Mouse (Mus musculus): ENCODE results near the gene Fem1b. TPM values are rescaled to one million over a fixed set of nuclear protein-coding genes. Genes with fewer than 3 reads are reported as not detected.

The Fem1b gene
- polyA plus RNA-seq, 1 experiment from 2014 or later, result 8.4 TPM

DNA sequence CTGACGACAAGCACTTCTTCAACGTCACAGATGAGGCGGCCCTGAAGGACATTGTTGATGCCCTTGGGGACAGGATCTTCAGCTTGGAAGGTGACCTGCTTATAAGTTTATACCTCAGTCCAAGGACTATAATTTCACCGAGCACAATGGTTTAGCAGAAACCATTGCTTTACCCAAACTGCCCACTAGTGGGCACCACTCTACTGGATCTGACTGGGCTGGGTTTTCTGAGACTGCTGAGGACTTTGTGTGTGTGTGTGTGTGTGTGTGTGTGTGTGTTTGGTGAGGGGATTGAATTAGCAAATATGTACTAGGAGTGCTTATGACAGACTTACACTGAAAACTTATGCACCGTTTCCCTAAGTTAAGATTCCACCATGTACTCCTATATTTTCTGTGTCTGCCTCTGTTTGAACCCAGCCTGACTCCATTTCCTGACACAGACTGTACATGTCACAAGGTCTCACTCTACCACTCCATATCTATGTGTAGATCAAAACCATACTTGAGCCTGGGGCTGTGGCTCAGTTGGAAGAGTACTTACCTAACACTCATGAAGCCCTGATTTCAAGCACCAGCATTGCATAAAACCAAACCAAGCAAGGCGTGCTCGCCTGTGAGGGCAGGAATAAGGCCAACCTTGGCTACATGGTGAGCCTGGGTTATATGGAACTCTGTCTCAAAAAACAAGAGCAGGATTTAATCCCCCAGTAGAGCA lies 67.0 kb downstream of the Fem1b start:
- no peak overlapping the region for H3K4me3 ChIP-seq (replicated peaks)
- H3K9me3 ChIP-seq (replicated peaks), result no peaks in the 10 kb centered on the region
- ATAC-seq (ENCODE audit: insufficient read depth), result no peak
- no peak overlapping the region for H3K27ac ChIP-seq (replicated peaks)
- H3K36me3 ChIP-seq (replicated peaks), result no peaks in the 10 kb centered on the region
- H3K9ac ChIP-seq, result no peak overlapping the region
- no peaks in the 10 kb centered on the region for H3K4me1 ChIP-seq (replicated peaks)
- no peaks in the 10 kb centered on the region for H3K27me3 ChIP-seq
- H3K4me2 ChIP-seq, result no peak overlapping the region
- 44% methylated on average over 7 of the region's 7 CpGs for WGBS (ENCODE audit: insufficient replicate concordance)

Other genes with a start within 250 kb of the Fem1b start
- gene Itga11, start 134.1 kb downstream of the Fem1b start, polyA plus RNA-seq (2015; fragmentation: Nextera tagmentation; extraction: Ambion mirVana), result 0.12 and 0.16 TPM in 2 replicates
- 14.3 and 15.4 TPM in 2 replicates for gene Cln6, start 26.9 kb upstream of the Fem1b start, polyA plus RNA-seq (2015; fragmentation: Nextera tagmentation; extraction: Ambion mirVana)
- 2.1 TPM in 2 replicates for gene Calml4, start 46.1 kb upstream of the Fem1b start, polyA plus RNA-seq (2015; fragmentation: Nextera tagmentation; extraction: Ambion mirVana)
- gene Pias1, start 176.0 kb upstream of the Fem1b start, polyA plus RNA-seq (2015; fragmentation: Nextera tagmentation; extraction: Ambion mirVana), result 25.3 and 29.4 TPM in 2 replicates

Measured in liver, embryonic 15.5 days (tissue).